ENCODE assay signal across 8 mouse cellular contexts in the genomic region with DNA sequence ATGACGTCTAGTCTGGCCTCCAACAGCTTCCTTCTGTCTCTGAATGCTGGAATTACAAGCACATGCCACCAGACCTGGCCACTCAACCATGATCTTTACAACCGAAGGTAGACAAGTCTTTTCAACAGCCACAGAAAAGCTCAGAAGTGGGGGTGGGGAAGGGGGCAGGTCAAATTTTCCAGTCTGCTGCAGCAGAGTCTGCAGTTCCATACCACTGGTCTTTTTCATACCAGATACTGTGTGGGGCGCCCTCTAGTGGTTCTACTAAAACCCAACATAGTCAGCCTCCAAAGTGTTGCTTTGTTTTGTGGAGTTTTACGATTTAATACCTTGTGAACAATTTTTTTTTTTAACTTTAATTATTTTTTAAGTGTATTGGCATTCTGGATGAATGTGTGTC. TPM values are rescaled to one million over a fixed set of nuclear protein-coding genes. Genes with fewer than 3 reads are reported as not detected.
DNase-seq lines count a peak whose midpoint lies in the region; ATAC-seq lines count a peak whose summit lies in the region.

No protein-coding gene starts in this region.

- H3K27ac ChIP-seq in intestine, embryonic 14.5 days (ENCODE audit: low read depth), result no peak overlapping the region
- no peak overlapping the region for H3K27ac ChIP-seq in intestine, embryonic 16.5 days (ENCODE audit: low read length)

- no peak overlapping the region for H3K4me3 ChIP-seq in intestine, embryonic 14.5 days (ENCODE audit: low read depth, low read length)
- no peak overlapping the region for H3K4me3 ChIP-seq in intestine, embryonic 16.5 days (ENCODE audit: low read length)

- H3K9me3 ChIP-seq in intestine, embryonic 14.5 days (ENCODE audit: control insufficient read depth, low read length), result no peaks in the 10 kb centered on the region
- H3K9me3 ChIP-seq in intestine, embryonic 16.5 days (ENCODE audit: control insufficient read depth, low read length), result no peaks in the 10 kb centered on the region

- intact Hi-C loops in heart, postnatal 36 days (cut with DNase I), result loop anchor here (1.0 to 5.0 kb wide), 3 partner anchors 37 to 113 kb away; a partner anchor contains a TSS

- H3K4me2 ChIP-seq in intestine, embryonic 14.5 days (ENCODE audit: low read length), result no peak overlapping the region
- no peak overlapping the region for H3K4me2 ChIP-seq in intestine, embryonic 16.5 days (ENCODE audit: low read depth, low read length)

- peaks cover 10% of the 10 kb centered on the region for H3K4me1 ChIP-seq in intestine, embryonic 14.5 days (replicated peaks; ENCODE audit: control insufficient read depth, insufficient read depth, low read length)
- H3K4me1 ChIP-seq in intestine, embryonic 16.5 days (ENCODE audit: control insufficient read depth, insufficient read depth, low read length), result peaks cover 15% of the 10 kb centered on the region

- H3K9ac ChIP-seq in intestine, embryonic 14.5 days (ENCODE audit: low read length), result no peak overlapping the region
- no peak overlapping the region for H3K9ac ChIP-seq in intestine, embryonic 16.5 days (ENCODE audit: low read depth, low read length)

- peak; percentile 77 for DNase-seq in intestine, embryonic 14.5 days (ENCODE audit: low spot score)
- peak; percentile 82 for DNase-seq in ZHBTc4 (ENCODE audit: low read depth, low spot score)
- DNase-seq in embryo, embryonic 10.5 days (ENCODE audit: low spot score), result peak; percentile 88
- peak; percentile 53 to 60 for DNase-seq in heart, postnatal 36 days
- DNase-seq in left cerebral cortex, adult 18-20 months (ENCODE audit: low spot score in 2 of 2), result peak; percentile 58 to 78
- peak; percentile 85 for DNase-seq in splenic B cell, adult 2 months (ENCODE audit: low read depth, low spot score)

- WGBS in intestine, embryonic 14.5 days, result 19% methylated on average over 4 of the region's 4 CpGs
- WGBS in intestine, embryonic 16.5 days, result 19% methylated on average over 4 of the region's 4 CpGs

- ATAC-seq in intestine, embryonic 14.5 days (replicated peaks; ENCODE audit: low FRiP score, low TSS enrichment, low read depth), result no peak
- no peak for ATAC-seq in intestine, embryonic 16.5 days
- peak; percentile 58 for ATAC-seq in megakaryocyte progenitor cell, adult 5-6 weeks (replicated peaks; ENCODE audit: poor library complexity)

- H3K36me3 ChIP-seq in intestine, embryonic 14.5 days (ENCODE audit: control insufficient read depth, insufficient read depth, low read length), result peaks cover 27% of the 10 kb centered on the region
- 0 out of 2 replicates have a peak, but pooled peaks cover 2% of the 10 kb centered on the region for H3K36me3 ChIP-seq in intestine, embryonic 16.5 days (ENCODE audit: control insufficient read depth, insufficient read depth, low read length)
- no peaks in the 10 kb centered on the region for H3K36me3 ChIP-seq in splenic B cell, adult 2 months (ENCODE audit: control insufficient read depth, insufficient read depth, low read length, poor library complexity, severe bottlenecking)

- no peaks in the 10 kb centered on the region for H3K27me3 ChIP-seq in intestine, embryonic 14.5 days (replicated peaks; ENCODE audit: control insufficient read depth, insufficient read depth, low read length)
- H3K27me3 ChIP-seq in intestine, embryonic 16.5 days (replicated peaks; ENCODE audit: control insufficient read depth, insufficient read depth, low read length), result no peaks in the 10 kb centered on the region
- H3K27me3 ChIP-seq in splenic B cell, adult 2 months (ENCODE audit: control insufficient read depth, insufficient read depth, low read length, poor library complexity, severe bottlenecking), result no peaks in the 10 kb centered on the region

RNA-seq across cellular contexts. Expression of a gene that starts 1.4 kb away (rescaled TPM):
- polyA plus RNA-seq in intestine, embryonic 14.5 days (2014; fragmentation: Nextera tagmentation; extraction: Ambion mirVana), result 0.67 and 1.2 TPM in 2 replicates
- 0.76 and 0.80 TPM in 2 replicates for polyA plus RNA-seq in intestine, embryonic 16.5 days (2015; fragmentation: Nextera tagmentation; extraction: Ambion mirVana)
- total RNA-seq in heart, postnatal 36 days (2021), result under 1 TPM; 0.39 to 0.43 TPM
- total RNA-seq in left cerebral cortex, adult 18-20 months (2021), result 10 to 100 TPM; 10.1 to 11.8 TPM
- total RNA-seq in megakaryocyte progenitor cell, adult 5-6 weeks (2015), result not detected in 2 replicates
- 0.24 TPM in 1 of 2 replicates, not detected in the other for total RNA-seq in megakaryocyte progenitor cell, adult 5-6 weeks (2017)

RNA-seq across cellular contexts. Expression of a gene that starts 13.2 kb away (rescaled TPM):
- 174 and 176 TPM in 2 replicates for polyA plus RNA-seq in intestine, embryonic 14.5 days (2014; fragmentation: Nextera tagmentation; extraction: Ambion mirVana)
- polyA plus RNA-seq in intestine, embryonic 16.5 days (2015; fragmentation: Nextera tagmentation; extraction: Ambion mirVana), result 164 and 173 TPM in 2 replicates
- 10 to 100 TPM; 48.8 to 52.0 TPM for total RNA-seq in heart, postnatal 36 days (2021)
- 10 to 100 TPM; 39.1 to 47.5 TPM for total RNA-seq in left cerebral cortex, adult 18-20 months (2021)
- total RNA-seq in megakaryocyte progenitor cell, adult 5-6 weeks (2015), result 52.1 and 59.5 TPM in 2 replicates
- 64.6 and 71.7 TPM in 2 replicates for total RNA-seq in megakaryocyte progenitor cell, adult 5-6 weeks (2017)

RNA-seq across cellular contexts. Expression of a gene that starts 36.9 kb away (rescaled TPM):
- 11.9 and 12.5 TPM in 2 replicates for polyA plus RNA-seq in intestine, embryonic 14.5 days (2014; fragmentation: Nextera tagmentation; extraction: Ambion mirVana)
- polyA plus RNA-seq in intestine, embryonic 16.5 days (2015; fragmentation: Nextera tagmentation; extraction: Ambion mirVana), result 7.9 and 9.6 TPM in 2 replicates
- 10 to 100 TPM; 14.6 to 17.4 TPM for total RNA-seq in heart, postnatal 36 days (2021)
- total RNA-seq in left cerebral cortex, adult 18-20 months (2021), result 10 to 100 TPM; 76.7 to 77.7 TPM
- total RNA-seq in megakaryocyte progenitor cell, adult 5-6 weeks (2015), result 11.4 and 14.3 TPM in 2 replicates
- 10.8 and 11.1 TPM in 2 replicates for total RNA-seq in megakaryocyte progenitor cell, adult 5-6 weeks (2017)

RNA-seq across cellular contexts. Expression of a gene that starts 58.6 kb away (rescaled TPM):
- 38.4 and 39.2 TPM in 2 replicates for polyA plus RNA-seq in intestine, embryonic 14.5 days (2014; fragmentation: Nextera tagmentation; extraction: Ambion mirVana)
- 20.4 and 26.9 TPM in 2 replicates for polyA plus RNA-seq in intestine, embryonic 16.5 days (2015; fragmentation: Nextera tagmentation; extraction: Ambion mirVana)
- total RNA-seq in heart, postnatal 36 days (2021), result under 1 TPM; 0.95 to 1.00 TPM
- 1 to 10 TPM; 1.0 to 2.0 TPM for total RNA-seq in left cerebral cortex, adult 18-20 months (2021)
- total RNA-seq in megakaryocyte progenitor cell, adult 5-6 weeks (2015), result 47.2 and 48.4 TPM in 2 replicates
- total RNA-seq in megakaryocyte progenitor cell, adult 5-6 weeks (2017), result 32.0 and 32.2 TPM in 2 replicates

RNA-seq across cellular contexts. Expression of a gene that starts 58.9 kb away (rescaled TPM):
- 73.7 and 85.1 TPM in 2 replicates for polyA plus RNA-seq in intestine, embryonic 14.5 days (2014; fragmentation: Nextera tagmentation; extraction: Ambion mirVana)
- polyA plus RNA-seq in intestine, embryonic 16.5 days (2015; fragmentation: Nextera tagmentation; extraction: Ambion mirVana), result 68.1 and 77.2 TPM in 2 replicates
- 10 to 100 TPM; 63.5 to 72.1 TPM for total RNA-seq in heart, postnatal 36 days (2021)
- 10 to 100 TPM; 17.8 to 18.2 TPM for total RNA-seq in left cerebral cortex, adult 18-20 months (2021)
- total RNA-seq in megakaryocyte progenitor cell, adult 5-6 weeks (2015), result 34.4 and 41.4 TPM in 2 replicates
- 70.7 and 79.0 TPM in 2 replicates for total RNA-seq in megakaryocyte progenitor cell, adult 5-6 weeks (2017)

Comparison
In these comparisons a context has a peak if more than half of its experiments do, and no peak if none do; other contexts are left out.
1. RNA of a gene that starts 1.4 kb away (total RNA-seq): 10.1 to 11.8 TPM in left cerebral cortex, adult 18-20 months; 0.39 to 0.43 TPM in heart, postnatal 36 days and 0.24 TPM in megakaryocyte progenitor cell, adult 5-6 weeks; every median in the first group is over 4 times any median in the second.
2. RNA of a gene that starts 36.9 kb away (total RNA-seq): 76.7 to 77.7 TPM in left cerebral cortex, adult 18-20 months; 14.6 to 17.4 TPM in heart, postnatal 36 days and 10.8 to 14.3 TPM in megakaryocyte progenitor cell, adult 5-6 weeks; every median in the first group is over 4 times any median in the second.
3. Peak in every context shown above with its lines, with median percentiles within 50 percentile points of each other: DNase-seq.